Mouse (Mus musculus) olfactory bulb, adult 2 months (tissue): ENCODE data around the gene Pdcd1lg2. TPM values are rescaled to one million over a fixed set of nuclear protein-coding genes. Genes with fewer than 3 reads are reported as not detected.

Source experiments
- H3K27ac ChIP-seq: fragments of 200-500 bp; 2 replicates; pipeline ENCODE4 v1.5.1; 2012; ENCODE audit warnings: low read depth, low read length; ENCODE audit not compliant: insufficient read depth
- H3K4me1 ChIP-seq: fragments of 200-500 bp; 2 replicates; pipeline ENCODE4 v1.6.1; 2012; ENCODE audit warnings: low read length; ENCODE audit not compliant: control insufficient read depth, insufficient read depth
- H3K4me3 ChIP-seq: fragments of 200-500 bp; 2 replicates; pipeline ENCODE4 v1.5.1; 2012; ENCODE audit warnings: mild to moderate bottlenecking, low read depth, low read length, moderate library complexity; ENCODE audit not compliant: insufficient read depth
- CTCF ChIP-seq: fragments of 200-500 bp; IDR thresholded peaks from 2 replicates; pipeline ENCODE4 v1.5.1; 2012; ENCODE audit warnings: low read depth, mild to moderate bottlenecking, low read length, moderate library complexity; ENCODE audit not compliant: insufficient read depth
- POLR2A ChIP-seq: fragments of 200-500 bp; IDR thresholded peaks from 2 replicates; pipeline ENCODE4 v1.6.1; 2012; ENCODE audit warnings: mild to moderate bottlenecking, low read depth, low read length, moderate library complexity; ENCODE audit not compliant: insufficient read depth
- WGBS: fragments of 180-500 bp; shearing (Covaris S2); methylation state at CpG from one replicate; pipeline ENCODE4 v1.1.7; 2018; 5-methylcytosine and 5-hydroxymethylcytosine counted together
- polyA plus RNA-seq: library from polyadenylated mRNA; stranded (reverse); fragments of >200 nt; gene quantifications from 2 replicates; pipeline ENCODE4 v1.2.4, GENCODE M21; 2012; ENCODE audit warnings: low replicate concordance; ENCODE audit not compliant: missing spikeins, insufficient read depth, insufficient read length

Gene Pdcd1lg2
- polyA plus RNA-seq, 1 experiment = not detected

DNA sequence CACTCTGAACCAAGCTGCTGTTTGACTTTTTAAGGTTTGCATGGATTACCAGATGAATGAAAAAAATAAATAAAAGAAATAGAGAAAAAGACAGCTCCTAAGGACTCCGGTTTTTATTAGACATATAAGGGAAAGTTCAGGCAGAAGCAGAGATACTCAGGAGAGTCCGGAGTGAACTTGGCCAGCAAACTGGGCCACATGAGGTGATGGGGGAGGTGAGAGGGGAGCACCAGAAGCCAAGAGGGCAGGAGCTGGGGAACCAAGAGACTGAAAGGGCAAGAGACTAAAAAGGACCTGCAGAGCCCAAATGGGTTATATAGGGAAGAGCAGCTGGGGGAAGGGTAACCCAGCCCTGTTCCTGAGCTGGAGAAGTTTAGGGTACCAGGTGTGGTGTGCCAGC lies 16.0 kb upstream of the Pdcd1lg2 start:
- 94% methylated on average over 2 of the region's 2 CpGs for WGBS
- Histone ChIP-seq H3K27ac (no peak overlapping the region), H3K4me1 (no peaks in the 10 kb centered on the region), H3K4me3 (no peak overlapping the region)
- TF ChIP-seq POLR2A (no peak), CTCF (no peak)

DNA sequence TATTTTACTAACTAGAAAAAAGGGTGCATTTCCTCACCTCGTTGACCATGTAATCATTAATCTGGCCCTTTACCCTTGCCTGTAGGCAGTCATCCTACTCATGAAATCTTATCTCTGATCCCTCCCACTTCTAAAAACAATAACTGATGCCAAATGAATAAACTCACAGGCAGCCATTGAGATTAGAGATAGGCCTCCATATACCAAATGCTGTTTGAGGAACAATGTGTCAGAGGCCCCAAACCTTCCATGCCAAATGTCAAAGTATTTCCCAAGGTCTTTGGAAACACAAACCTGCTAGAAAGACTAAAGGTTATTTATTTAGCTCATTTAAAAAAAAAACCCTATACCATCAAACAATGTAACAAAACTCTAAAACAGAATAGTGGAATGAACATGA lies 14.4 kb upstream of the Pdcd1lg2 start:
- WGBS = 85% methylated on average over 1 of the region's 1 CpGs

DNA sequence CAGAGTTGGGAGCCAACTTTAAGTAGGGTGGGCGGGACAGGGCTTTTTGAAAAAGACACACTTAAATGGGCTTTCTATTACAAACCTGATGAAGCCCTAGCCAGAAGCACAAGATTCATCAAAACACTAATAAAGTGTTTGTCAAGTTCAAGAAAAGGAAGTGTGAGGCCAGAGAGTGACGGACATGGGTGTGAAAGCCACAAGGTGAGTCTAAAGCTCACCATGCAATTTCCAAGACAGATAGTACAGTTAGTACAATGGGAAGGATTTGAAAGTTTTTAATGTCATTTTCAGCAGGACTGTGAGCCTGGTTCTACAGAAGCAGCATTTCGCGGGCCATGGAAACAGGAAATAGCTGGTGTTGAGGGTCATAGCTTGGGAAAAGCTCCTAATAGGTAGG lies 10.9 kb upstream of the Pdcd1lg2 start:
- no peak for TF ChIP-seq CTCF
- no peak for TF ChIP-seq POLR2A
- H3K27ac ChIP-seq = no peak overlapping the region
- H3K4me3 ChIP-seq = no peak overlapping the region
- H3K4me1 ChIP-seq = peaks cover 3% of the 10 kb centered on the region
- 95% methylated on average over 4 of the region's 4 CpGs for WGBS

More for the DNA sequence above, 14.4 kb upstream of the Pdcd1lg2 start:
- TF ChIP-seq CTCF (no peak), POLR2A (no peak)
- H3K4me1 ChIP-seq = no peaks in the 10 kb centered on the region
- H3K4me3 ChIP-seq = no peak overlapping the region
- no peak overlapping the region for H3K27ac ChIP-seq

DNA sequence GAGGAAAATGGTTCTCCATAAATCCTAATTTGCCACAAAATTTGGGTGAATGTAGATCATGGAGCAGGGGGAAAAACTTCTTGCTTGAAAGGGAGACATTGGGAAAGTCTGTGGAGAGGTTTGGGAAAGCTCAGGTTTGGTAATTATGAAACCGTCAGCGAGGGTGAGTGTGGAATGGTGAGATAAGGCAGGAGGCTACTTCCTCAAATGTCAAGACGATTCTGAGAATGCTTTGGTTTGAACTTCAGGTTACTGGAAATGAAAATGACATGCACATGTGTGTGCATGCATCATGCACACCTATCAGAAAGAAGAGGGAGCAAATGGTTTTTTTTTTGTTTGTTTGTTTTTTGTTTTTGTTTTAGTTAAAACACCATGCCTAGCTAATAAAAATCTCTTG lies 10.3 kb upstream of the Pdcd1lg2 start:
- TF ChIP-seq POLR2A (no peak), CTCF (no peak)
- no peak overlapping the region for H3K27ac ChIP-seq
- H3K4me3 ChIP-seq = no peak overlapping the region
- peaks cover 3% of the 10 kb centered on the region for H3K4me1 ChIP-seq
- 96% methylated on average over 3 of the region's 3 CpGs for WGBS

DNA sequence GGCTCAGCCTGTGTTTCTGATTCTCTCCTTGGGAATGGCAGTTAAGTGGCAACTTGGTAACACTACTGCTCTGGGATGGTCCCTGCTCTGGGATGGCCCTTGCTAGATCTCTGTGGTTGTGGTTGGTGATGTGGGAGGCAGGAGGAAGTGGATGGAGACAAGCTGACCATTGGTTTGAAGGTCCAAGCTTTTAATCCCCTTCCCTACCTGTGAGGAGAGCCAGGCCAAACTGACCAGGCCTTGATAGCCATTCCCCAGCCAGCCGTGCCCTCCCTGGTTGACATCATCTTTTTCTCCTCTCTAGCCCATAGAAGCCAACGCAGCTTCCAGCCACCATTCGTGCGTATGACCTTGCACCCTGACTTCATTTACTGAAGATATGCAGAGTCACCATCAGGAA lies 8.1 kb upstream of the Pdcd1lg2 start:
- 94% methylated on average over 4 of the region's 4 CpGs for WGBS
- no peak overlapping the region for H3K27ac ChIP-seq
- no peak for TF ChIP-seq CTCF
- no peak for TF ChIP-seq POLR2A

DNA sequence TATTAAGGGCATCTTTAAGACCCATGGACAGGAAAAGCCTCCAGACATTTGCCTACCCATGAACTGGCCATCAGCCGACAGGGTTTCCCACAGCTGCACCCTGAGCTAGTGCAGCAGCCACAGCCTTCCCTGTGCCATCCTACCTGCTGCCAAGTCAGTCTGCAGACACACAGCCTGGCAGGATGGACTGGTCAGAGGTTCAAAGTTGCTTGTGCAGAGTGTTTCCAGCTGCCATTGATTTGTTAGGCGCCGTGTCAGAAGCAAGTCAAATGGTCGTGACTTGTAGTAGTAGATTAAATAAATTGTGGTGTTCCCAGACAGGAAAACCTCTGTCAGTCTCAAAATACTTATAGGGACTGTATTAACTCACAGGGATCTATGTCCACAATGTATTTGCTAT lies 7.5 kb upstream of the Pdcd1lg2 start:
- 95% methylated on average over 4 of the region's 4 CpGs for WGBS
- TF ChIP-seq CTCF (no peak), POLR2A (no peak)
- Histone ChIP-seq H3K27ac (no peak overlapping the region), H3K4me1 (peaks cover 3% of the 10 kb centered on the region), H3K4me3 (no peak overlapping the region)

More for the DNA sequence above, 8.1 kb upstream of the Pdcd1lg2 start:
- H3K4me1 ChIP-seq = peaks cover 3% of the 10 kb centered on the region
- H3K4me3 ChIP-seq = no peak overlapping the region

DNA sequence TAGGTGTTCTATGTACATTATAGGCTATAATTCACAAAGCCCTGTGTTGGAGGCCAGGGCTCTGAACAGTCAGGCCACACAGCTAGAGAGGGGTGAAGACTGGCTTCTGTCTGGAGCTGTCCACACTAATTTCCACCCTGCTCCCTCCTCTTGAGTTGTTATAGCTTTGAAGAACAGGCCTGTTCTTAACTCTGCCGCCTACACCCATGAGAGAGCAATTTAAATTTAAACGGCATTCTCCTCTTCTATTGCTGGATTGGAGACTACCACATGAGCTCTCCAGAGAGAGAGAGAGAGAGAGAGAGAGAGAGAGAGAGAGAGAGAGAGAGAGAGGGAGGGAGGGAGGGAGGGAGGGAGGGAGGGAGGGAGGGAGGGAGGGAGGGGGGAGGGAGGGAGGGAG lies 5.3 kb upstream of the Pdcd1lg2 start:
- Histone ChIP-seq H3K4me1 (peaks cover 3% of the 10 kb centered on the region), H3K27ac (no peak overlapping the region), H3K4me3 (no peak overlapping the region)
- no peak for TF ChIP-seq POLR2A
- no peak for TF ChIP-seq CTCF
- WGBS = 27% methylated on average over 2 of the region's 2 CpGs

DNA sequence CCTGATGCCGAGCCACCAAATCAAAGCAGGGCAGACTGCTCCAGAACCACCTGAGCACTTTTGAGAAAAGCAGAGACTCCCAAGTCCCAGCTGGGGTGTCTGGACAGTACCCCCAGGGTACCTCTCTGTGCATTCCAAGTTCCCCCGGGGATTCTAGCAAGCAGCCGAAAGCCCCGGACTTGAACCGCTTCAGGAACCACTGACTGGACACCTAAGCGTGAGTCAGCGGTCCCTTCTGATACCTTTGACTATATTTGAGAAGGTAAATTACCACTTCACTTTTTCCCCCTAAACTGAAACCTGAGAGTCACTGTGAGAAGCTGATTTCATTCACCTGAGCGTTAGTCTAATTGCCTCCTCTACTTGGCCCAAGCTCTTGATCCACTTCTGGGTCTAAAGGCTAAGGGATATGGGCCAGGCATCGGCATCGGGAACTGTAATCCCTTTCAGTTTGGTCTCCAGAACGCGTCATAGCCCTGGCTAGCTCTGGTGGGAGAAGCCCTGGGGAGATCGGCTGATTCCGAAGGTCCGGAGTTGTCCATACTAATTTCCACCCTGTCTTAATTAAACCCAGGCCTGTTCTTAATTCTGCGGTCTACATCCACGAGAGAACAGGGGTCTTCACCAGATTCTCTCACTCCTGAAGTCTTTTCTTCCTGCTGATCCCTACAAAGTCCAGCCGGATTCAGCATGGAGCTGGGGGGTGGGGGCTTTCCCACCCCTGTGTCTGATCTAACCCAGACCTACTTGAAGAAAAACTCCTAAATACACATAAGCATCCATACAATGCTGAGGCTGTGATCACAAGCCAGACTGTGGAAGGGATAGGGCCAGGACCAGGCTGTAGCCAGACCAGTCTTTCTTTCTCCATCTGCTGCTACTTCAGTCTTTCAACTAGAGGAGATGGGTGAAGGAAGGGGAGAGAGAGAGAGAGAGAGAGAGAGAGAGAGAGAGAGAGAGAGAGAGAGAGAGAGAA lies 4.4 kb upstream of the Pdcd1lg2 start:
- peaks cover 3% of the 10 kb centered on the region for H3K4me1 ChIP-seq
- TF ChIP-seq CTCF = no peak
- TF ChIP-seq POLR2A = no peak
- no peak overlapping the region for H3K4me3 ChIP-seq
- no peak overlapping the region for H3K27ac ChIP-seq
- WGBS = 87% methylated on average over 18 of the region's 18 CpGs
